Mouse (Mus musculus) CD4-positive, CD25-positive, alpha-beta regulatory T cell, adult 9 weeks (primary cell): ENCODE results near the gene Bscl2. TPM values are rescaled to one million over a fixed set of nuclear protein-coding genes. Genes with fewer than 3 reads are reported as not detected.

Experiments used
- polyA plus RNA-seq: library from polyadenylated mRNA; unstranded; fragments of 100-300 nt; shearing (Covaris generic); gene quantifications from one replicate; pipeline ENCODE4 v1.2.1, GENCODE M21; 2017

Gene Bscl2
- polyA plus RNA-seq, 1 experiment from 2014 or later = 120 TPM

Other genes starting within 250 kb of the Bscl2 start
- not detected for gene Slc22a8, start 246.2 kb upstream of the Bscl2 start, polyA plus RNA-seq
- not detected for gene Slc22a6, start 219.4 kb upstream of the Bscl2 start, polyA plus RNA-seq
- gene Chrm1, start 173.7 kb upstream of the Bscl2 start, polyA plus RNA-seq = not detected
- gene Slc3a2, start 114.1 kb upstream of the Bscl2 start, polyA plus RNA-seq = 89.7 TPM
- gene Wdr74, start 101.6 kb upstream of the Bscl2 start, polyA plus RNA-seq = 107 TPM
- gene 1700092M07Rik, start 96.7 kb upstream of the Bscl2 start, polyA plus RNA-seq = 1.3 TPM
- 183 TPM for gene Stx5a, start 96.1 kb upstream of the Bscl2 start, polyA plus RNA-seq
- 267 TPM for gene Nxf1, start 80.4 kb upstream of the Bscl2 start, polyA plus RNA-seq
- gene Tmem223, start 66.5 kb upstream of the Bscl2 start, polyA plus RNA-seq = 114 TPM
- 189 TPM for gene Tmem179b, start 63.0 kb upstream of the Bscl2 start, polyA plus RNA-seq
- gene Taf6l, start 51.0 kb upstream of the Bscl2 start, polyA plus RNA-seq = 4.1 TPM
- gene Polr2g, start 38.9 kb upstream of the Bscl2 start, polyA plus RNA-seq = 194 TPM
- gene Zbtb3, start 34.9 kb upstream of the Bscl2 start, polyA plus RNA-seq = 4.8 TPM
- 52.7 TPM for gene Ttc9c, start 18.1 kb upstream of the Bscl2 start, polyA plus RNA-seq
- 5.2 TPM for gene Hnrnpul2, start 17.5 kb upstream of the Bscl2 start, polyA plus RNA-seq
- gene AC129217.1, start 7.7 kb upstream of the Bscl2 start, polyA plus RNA-seq = not detected
- gene Gng3, start 1.7 kb downstream of the Bscl2 start, polyA plus RNA-seq = 0.36 TPM
- gene Lrrn4cl, start 13.3 kb downstream of the Bscl2 start, polyA plus RNA-seq = 0.11 TPM
- gene Ubxn1, start 34.0 kb downstream of the Bscl2 start, polyA plus RNA-seq = 163 TPM
- gene Uqcc3, start 43.5 kb downstream of the Bscl2 start, polyA plus RNA-seq = 103 TPM
- 88.4 TPM for gene Lbhd1, start 46.3 kb downstream of the Bscl2 start, polyA plus RNA-seq
- gene Gm49403, start 46.5 kb downstream of the Bscl2 start, polyA plus RNA-seq = not detected
- 66.5 TPM for gene 1810009A15Rik, start 51.4 kb downstream of the Bscl2 start, polyA plus RNA-seq
- gene Gm49416, start 51.5 kb downstream of the Bscl2 start, polyA plus RNA-seq = not detected
- 38.9 TPM for gene Ints5, start 55.5 kb downstream of the Bscl2 start, polyA plus RNA-seq
- gene Ganab, start 60.6 kb downstream of the Bscl2 start, polyA plus RNA-seq = 138 TPM
- 27.6 TPM for gene B3gat3, start 82.9 kb downstream of the Bscl2 start, polyA plus RNA-seq
- gene Rom1, start 91.9 kb downstream of the Bscl2 start, polyA plus RNA-seq = 10.9 TPM
- gene Eml3, start 92.1 kb downstream of the Bscl2 start, polyA plus RNA-seq = 59.8 TPM
- 130 TPM for gene Mta2, start 104.4 kb downstream of the Bscl2 start, polyA plus RNA-seq
- 49.0 TPM for gene Tut1, start 116.4 kb downstream of the Bscl2 start, polyA plus RNA-seq
- 342 TPM for gene Eef1g, start 129.6 kb downstream of the Bscl2 start, polyA plus RNA-seq
- gene Ahnak, start 151.8 kb downstream of the Bscl2 start, polyA plus RNA-seq = 81.5 TPM